Mouse (Mus musculus) embryonic facial prominence, embryonic 12.5 days (tissue): ENCODE measurements at regions not wholly inside any gene's neighbourhood (a gene's known extent, or its start where the extent isn't known, plus 50 kb on each side); places are given as distances from the start of the nearest gene placed in this dataset.

Experiments
- ATAC-seq: fragments of 200-750 bp; cut with Nextera tagmentation; 2 replicates; pipeline ENCODE4 v1.8.0; 2017; ENCODE audit not compliant: insufficient number of reproducible peaks, insufficient read depth, low FRiP score, low TSS enrichment
- H3K27ac ChIP-seq: fragments of 300-500 bp; sonication (generic); 2 replicates; pipeline ENCODE4 v1.5.1; 2016; ENCODE audit warnings: mild to moderate bottlenecking
- H3K27me3 ChIP-seq: fragments of 300-500 bp; sonication (generic); 2 replicates; pipeline ENCODE4 v1.6.1; 2016; ENCODE audit warnings: mild to moderate bottlenecking, moderate library complexity
- H3K36me3 ChIP-seq: fragments of 300-500 bp; sonication (generic); 2 replicates; pipeline ENCODE4 v1.6.1; 2016; ENCODE audit warnings: mild to moderate bottlenecking
- H3K4me1 ChIP-seq: fragments of 300-500 bp; sonication (generic); 2 replicates; pipeline ENCODE4 v1.6.1; 2016
- H3K4me2 ChIP-seq: fragments of 300-500 bp; sonication (generic); replicated peaks from 2 replicates; pipeline ENCODE4 v1.6.1; 2016; ENCODE audit warnings: mild to moderate bottlenecking, moderate library complexity
- H3K4me3 ChIP-seq: fragments of 300-500 bp; sonication (generic); 2 replicates; pipeline ENCODE4 v1.5.1; 2016; ENCODE audit warnings: mild to moderate bottlenecking
- H3K9ac ChIP-seq: fragments of 300-500 bp; sonication (generic); 2 replicates; pipeline ENCODE4 v1.6.1; 2016; ENCODE audit warnings: mild to moderate bottlenecking, moderate library complexity
- H3K9me3 ChIP-seq: fragments of 300-500 bp; sonication (generic); 2 replicates; pipeline ENCODE4 v1.6.1; 2016; ENCODE audit warnings: mild to moderate bottlenecking, moderate library complexity
- WGBS: fragments of 180-500 bp; shearing (Covaris S2); methylation state at CpG from one replicate; pipeline ENCODE4 v1.1.7; 2016; 5-methylcytosine and 5-hydroxymethylcytosine counted together

- no peaks in the 10 kb centered on the region for H3K36me3 ChIP-seq
- H3K27me3 ChIP-seq, result no peaks in the 10 kb centered on the region
- no peak overlapping the region for H3K4me2 ChIP-seq
- H3K9me3 ChIP-seq, result no peaks in the 10 kb centered on the region
- WGBS, result 35% methylated on average over 6 of the region's 6 CpGs
- H3K9ac ChIP-seq, result no peak overlapping the region
- H3K4me3 ChIP-seq, result no peak overlapping the region
- H3K4me1 ChIP-seq, result no peaks in the 10 kb centered on the region
- no peak for ATAC-seq
- no peak overlapping the region for H3K27ac ChIP-seq
These were observed 435.7 kb upstream of the Adgrl4 start for GRCm38 (mm10) chr3:151001881-151002412.

- H3K4me3 ChIP-seq, result no peak overlapping the region
- H3K36me3 ChIP-seq, result no peaks in the 10 kb centered on the region
- no peak for ATAC-seq
- H3K9ac ChIP-seq, result no peak overlapping the region
- WGBS, result 77% methylated on average over 3 of the region's 3 CpGs
- H3K9me3 ChIP-seq, result no peaks in the 10 kb centered on the region
- no peaks in the 10 kb centered on the region for H3K4me1 ChIP-seq
- no peak overlapping the region for H3K4me2 ChIP-seq
- no peak overlapping the region for H3K27ac ChIP-seq
- H3K27me3 ChIP-seq, result no peaks in the 10 kb centered on the region
These were observed 434.2 kb upstream of the Adgrl4 start for GRCm38 (mm10) chr3:151003524-151003923.

GRCm38 (mm10) chr3:151003990-151004389 lies 433.7 kb upstream of the Adgrl4 start:
- no peaks in the 10 kb centered on the region for H3K27me3 ChIP-seq
- no peaks in the 10 kb centered on the region for H3K9me3 ChIP-seq
- no peak for ATAC-seq
- no peak overlapping the region for H3K4me3 ChIP-seq
- no peaks in the 10 kb centered on the region for H3K36me3 ChIP-seq
- H3K4me1 ChIP-seq, result no peaks in the 10 kb centered on the region
- H3K4me2 ChIP-seq, result no peak overlapping the region
- WGBS, result 88% methylated on average over 6 of the region's 6 CpGs
- no peak overlapping the region for H3K27ac ChIP-seq
- H3K9ac ChIP-seq, result no peak overlapping the region

GRCm38 (mm10) chr3:151020014-151020413 lies 417.7 kb upstream of the Adgrl4 start:
- ATAC-seq, result no peak
- H3K4me1 ChIP-seq, result no peaks in the 10 kb centered on the region
- no peak overlapping the region for H3K9ac ChIP-seq
- H3K36me3 ChIP-seq, result no peaks in the 10 kb centered on the region
- WGBS, result 52% methylated on average over 3 of the region's 3 CpGs
- H3K9me3 ChIP-seq, result no peaks in the 10 kb centered on the region
- H3K4me2 ChIP-seq, result no peak overlapping the region
- H3K4me3 ChIP-seq, result no peak overlapping the region
- H3K27me3 ChIP-seq, result no peaks in the 10 kb centered on the region
- H3K27ac ChIP-seq, result no peak overlapping the region

- H3K9me3 ChIP-seq, result no peaks in the 10 kb centered on the region
- WGBS, result 57% methylated on average over 3 of the region's 3 CpGs
These were observed 380.2 kb upstream of the Adgrl4 start for GRCm38 (mm10) chr3:151057491-151057890.

GRCm38 (mm10) chr3:151072322-151072721 lies 365.4 kb upstream of the Adgrl4 start:
- Histone ChIP-seq H3K27me3 (no peaks in the 10 kb centered on the region), H3K4me1 (no peaks in the 10 kb centered on the region), H3K36me3 (no peaks in the 10 kb centered on the region), H3K9ac (no peak overlapping the region), H3K9me3 (no peaks in the 10 kb centered on the region), H3K27ac (no peak overlapping the region), H3K4me2 (no peak overlapping the region), H3K4me3 (no peak overlapping the region)
- no peak for ATAC-seq

More at GRCm38 (mm10) chr3:151057491-151057890, 380.2 kb upstream of the Adgrl4 start:
- Histone ChIP-seq H3K27me3 (no peaks in the 10 kb centered on the region), H3K4me2 (no peak overlapping the region), H3K4me3 (no peak overlapping the region), H3K36me3 (no peaks in the 10 kb centered on the region), H3K9ac (no peak overlapping the region), H3K27ac (no peak overlapping the region), H3K4me1 (no peaks in the 10 kb centered on the region)
- ATAC-seq, result no peak

GRCm38 (mm10) chr3:151116831-151117230 lies 320.9 kb upstream of the Adgrl4 start:
- no peak overlapping the region for H3K27ac ChIP-seq
- H3K36me3 ChIP-seq, result no peaks in the 10 kb centered on the region
- no peaks in the 10 kb centered on the region for H3K9me3 ChIP-seq
- no peaks in the 10 kb centered on the region for H3K4me1 ChIP-seq
- ATAC-seq, result no peak
- H3K4me2 ChIP-seq, result no peak overlapping the region
- 78% methylated on average over 3 of the region's 3 CpGs for WGBS
- H3K4me3 ChIP-seq, result no peak overlapping the region
- H3K9ac ChIP-seq, result no peak overlapping the region
- H3K27me3 ChIP-seq, result no peaks in the 10 kb centered on the region

- Histone ChIP-seq H3K27ac (no peak overlapping the region), H3K4me1 (no peaks in the 10 kb centered on the region), H3K9me3 (no peaks in the 10 kb centered on the region), H3K4me2 (no peak overlapping the region), H3K27me3 (no peaks in the 10 kb centered on the region), H3K36me3 (no peaks in the 10 kb centered on the region), H3K4me3 (no peak overlapping the region), H3K9ac (no peak overlapping the region)
- no peak for ATAC-seq
- 61% methylated on average over 3 of the region's 3 CpGs for WGBS
These were observed 320.1 kb upstream of the Adgrl4 start for GRCm38 (mm10) chr3:151117583-151118041.

GRCm38 (mm10) chr3:151124131-151124530 lies 313.6 kb upstream of the Adgrl4 start:
- H3K27ac ChIP-seq, result no peak overlapping the region
- H3K9me3 ChIP-seq, result no peaks in the 10 kb centered on the region
- 35% methylated on average over 5 of the region's 5 CpGs for WGBS
- H3K9ac ChIP-seq, result no peak overlapping the region
- no peak overlapping the region for H3K4me3 ChIP-seq
- ATAC-seq, result no peak
- H3K36me3 ChIP-seq, result no peaks in the 10 kb centered on the region
- no peaks in the 10 kb centered on the region for H3K4me1 ChIP-seq
- no peaks in the 10 kb centered on the region for H3K27me3 ChIP-seq
- H3K4me2 ChIP-seq, result no peak overlapping the region

GRCm38 (mm10) chr3:151146889-151147288 lies 290.8 kb upstream of the Adgrl4 start:
- no peaks in the 10 kb centered on the region for H3K27me3 ChIP-seq
- no peak for ATAC-seq
- no peaks in the 10 kb centered on the region for H3K4me1 ChIP-seq
- H3K27ac ChIP-seq, result no peak overlapping the region
- WGBS, result 84% methylated on average over 2 of the region's 2 CpGs
- no peak overlapping the region for H3K9ac ChIP-seq
- no peaks in the 10 kb centered on the region for H3K9me3 ChIP-seq
- H3K36me3 ChIP-seq, result no peaks in the 10 kb centered on the region
- no peak overlapping the region for H3K4me2 ChIP-seq
- H3K4me3 ChIP-seq, result no peak overlapping the region

- H3K36me3 ChIP-seq, result no peaks in the 10 kb centered on the region
- WGBS, result 44% methylated on average over 4 of the region's 4 CpGs
- ATAC-seq, result no peak
- H3K9me3 ChIP-seq, result no peaks in the 10 kb centered on the region
- H3K27me3 ChIP-seq, result no peaks in the 10 kb centered on the region
- H3K4me3 ChIP-seq, result no peak overlapping the region
- H3K4me2 ChIP-seq, result no peak overlapping the region
- no peaks in the 10 kb centered on the region for H3K4me1 ChIP-seq
- H3K9ac ChIP-seq, result no peak overlapping the region
- H3K27ac ChIP-seq, result no peak overlapping the region
These were observed 284.3 kb upstream of the Adgrl4 start for GRCm38 (mm10) chr3:151153340-151153739.

GRCm38 (mm10) chr3:151160516-151160915 lies 277.2 kb upstream of the Adgrl4 start:
- H3K4me3 ChIP-seq, result no peak overlapping the region
- H3K4me2 ChIP-seq, result no peak overlapping the region
- H3K4me1 ChIP-seq, result no peaks in the 10 kb centered on the region
- H3K9me3 ChIP-seq, result no peaks in the 10 kb centered on the region
- no peak overlapping the region for H3K27ac ChIP-seq
- no peak for ATAC-seq
- H3K36me3 ChIP-seq, result no peaks in the 10 kb centered on the region
- 63% methylated on average over 1 of the region's 1 CpGs for WGBS
- no peaks in the 10 kb centered on the region for H3K27me3 ChIP-seq
- H3K9ac ChIP-seq, result no peak overlapping the region

- 55% methylated on average over 2 of the region's 2 CpGs for WGBS
- H3K4me1 ChIP-seq, result no peaks in the 10 kb centered on the region
- ATAC-seq, result no peak
These were observed 255.6 kb upstream of the Adgrl4 start for GRCm38 (mm10) chr3:151182132-151182531.

More at GRCm38 (mm10) chr3:151182132-151182531, 255.6 kb upstream of the Adgrl4 start:
- Histone ChIP-seq H3K9me3 (no peaks in the 10 kb centered on the region), H3K4me2 (no peak overlapping the region), H3K27ac (no peak overlapping the region), H3K9ac (no peak overlapping the region), H3K4me3 (no peak overlapping the region), H3K27me3 (no peaks in the 10 kb centered on the region), H3K36me3 (no peaks in the 10 kb centered on the region)
